In genomic region chr2:113527688-113528087, GRCm38 (mm10) we compare ENCODE assay signal across 25 mouse cellular contexts.
"Had no signal": no experiment of that assay in that cellular context is flagged by ENCODE, and none has a peak within 500 bp of the region (broad histone marks: within the 10 kb centered on the region; RNA-seq: fewer than 3 reads in every experiment).

No protein-coding gene starts in this region.

- H3K4me3 ChIP-seq: embryonic facial prominence, embryonic 10.5 days; embryonic facial prominence, embryonic 12.5 days; embryonic facial prominence, embryonic 13.5 days; embryonic facial prominence, embryonic 15.5 days; erythroblast, embryonic 14.5 days; forebrain, embryonic 10.5 days; forebrain, embryonic 12.5 days; forebrain, embryonic 13.5 days; forebrain, embryonic 15.5 days; gastrocnemius, adult 2 months; heart, adult 2 months had no signal

- H3K36me3 ChIP-seq: embryonic facial prominence, embryonic 10.5 days; embryonic facial prominence, embryonic 12.5 days; embryonic facial prominence, embryonic 13.5 days; embryonic facial prominence, embryonic 15.5 days; forebrain, embryonic 10.5 days; forebrain, embryonic 12.5 days; forebrain, embryonic 15.5 days had no signal

- H3K9ac ChIP-seq: embryonic facial prominence, embryonic 12.5 days; embryonic facial prominence, embryonic 13.5 days; embryonic facial prominence, embryonic 15.5 days; forebrain, embryonic 12.5 days; forebrain, embryonic 13.5 days; forebrain, embryonic 15.5 days; forebrain, postnatal 0 days had no signal

- H3K4me2 ChIP-seq: embryonic facial prominence, embryonic 12.5 days; embryonic facial prominence, embryonic 13.5 days; embryonic facial prominence, embryonic 15.5 days; forebrain, embryonic 12.5 days; forebrain, embryonic 13.5 days; forebrain, embryonic 15.5 days had no signal

- DNase-seq: cerebellum, adult 9-10 months; cerebellum, adult 9-11 months; cerebellum, postnatal 10 days; cerebellum, postnatal 14 days; cerebellum, postnatal 25 days; cerebellum, postnatal 36 days; embryo, embryonic 11 days; forebrain, postnatal 0 days; gastrocnemius, adult 2 months; gastrocnemius, postnatal 10 days; gastrocnemius, postnatal 14 days; gastrocnemius, postnatal 25 days; gastrocnemius, postnatal 36 days; heart, adult 11 months; heart, adult 18-20 months; heart, adult 2 months had no signal

- H3K4me1 ChIP-seq: embryonic facial prominence, embryonic 10.5 days; embryonic facial prominence, embryonic 12.5 days; embryonic facial prominence, embryonic 13.5 days; embryonic facial prominence, embryonic 15.5 days; forebrain, embryonic 10.5 days; forebrain, embryonic 12.5 days; forebrain, embryonic 13.5 days; forebrain, embryonic 15.5 days had no signal

- H3K27me3 ChIP-seq: embryonic facial prominence, embryonic 12.5 days; embryonic facial prominence, embryonic 13.5 days; embryonic facial prominence, embryonic 15.5 days; forebrain, embryonic 12.5 days; forebrain, embryonic 13.5 days; forebrain, embryonic 15.5 days had no signal

- H3K27ac ChIP-seq: embryonic facial prominence, embryonic 10.5 days; embryonic facial prominence, embryonic 12.5 days; embryonic facial prominence, embryonic 13.5 days; embryonic facial prominence, embryonic 15.5 days; forebrain, embryonic 10.5 days; forebrain, embryonic 12.5 days; forebrain, embryonic 13.5 days; forebrain, embryonic 15.5 days; gastrocnemius, adult 2 months; heart, adult 2 months had no signal

- H3K9me3 ChIP-seq: embryonic facial prominence, embryonic 10.5 days; embryonic facial prominence, embryonic 12.5 days; embryonic facial prominence, embryonic 13.5 days; embryonic facial prominence, embryonic 15.5 days; forebrain, embryonic 10.5 days; forebrain, embryonic 12.5 days; forebrain, embryonic 13.5 days; forebrain, embryonic 15.5 days had no signal
